Mouse (Mus musculus) macrophage (primary cell): ENCODE data around the gene Nectin2. TPM values are rescaled to one million over a fixed set of nuclear protein-coding genes. Genes with fewer than 3 reads are reported as not detected.
A peak's percentile ranks its signal among the peaks of the same experiment; 100 is the strongest.

Source experiments
- H3K27ac ChIP-seq: fragments of 350-480 bp; formaldehyde crosslinking; 2 replicates; pipeline ENCODE4 v1.9.0; 2021
- H3K36me3 ChIP-seq: fragments of 350-480 bp; formaldehyde crosslinking; 2 replicates; pipeline ENCODE4 v1.9.0; 2021; ENCODE audit errors: inconsistent target
- H3K4me3 ChIP-seq: fragments of 350-480 bp; formaldehyde crosslinking; 2 replicates; pipeline ENCODE4 v1.9.0; 2021; ENCODE audit errors: inconsistent target
- H3K79me2 ChIP-seq: fragments of 350-480 bp; formaldehyde crosslinking; 2 replicates; pipeline ENCODE4 v1.9.0; 2021; ENCODE audit errors: inconsistent target
- WGBS: methylation state at CpG from one replicate; pipeline ENCODE4 v1.1.7; 2026; ENCODE audit warnings: inconsistent platforms; ENCODE audit not compliant: missing documents; 5-methylcytosine and 5-hydroxymethylcytosine counted together
- polyA plus RNA-seq: library from polyadenylated mRNA; stranded (reverse); fragments of 250-400 nt; gene quantifications from 3 replicates; pipeline ENCODE4 v1.2.4, GENCODE M21; 2018; ENCODE audit warnings: inconsistent platforms

Nectin2 gene
- polyA plus RNA-seq, 1 experiment from 2014 or later = 5.9 TPM

GRCm38 (mm10) chr7:19741329-19742031, 8.8 kb downstream of the Nectin2 start:
- no peak overlapping the region for H3K4me3 ChIP-seq
- H3K27ac ChIP-seq = no peak overlapping the region
- H3K36me3 ChIP-seq = no peaks in the 10 kb centered on the region
- 64% methylated on average over 8 of the region's 8 CpGs for WGBS
- no peaks in the 10 kb centered on the region for H3K79me2 ChIP-seq

DNA sequence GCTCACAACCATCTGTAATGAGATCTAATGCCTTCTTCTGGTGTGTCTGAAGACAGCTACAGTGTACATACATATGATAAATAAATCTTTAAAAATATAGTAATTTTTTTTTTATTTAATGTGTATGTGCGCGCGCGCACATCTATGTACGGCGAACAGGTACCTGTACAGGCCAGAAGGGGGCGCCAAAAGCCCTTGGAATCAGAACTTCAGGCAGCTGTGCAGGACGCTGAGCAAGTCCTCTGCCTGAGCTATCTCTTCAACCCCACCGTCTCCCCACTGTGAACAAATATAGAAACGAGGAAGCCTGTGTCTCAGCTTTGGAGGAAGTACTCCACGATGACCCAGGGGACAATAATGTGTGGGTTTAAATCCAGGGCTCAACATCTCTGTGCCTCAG, 10.0 kb downstream of the Nectin2 start:
- 62% methylated on average over 11 of the region's 11 CpGs for whole genome bisulfite sequencing
- Histone ChIP-seq H3K36me3 (no peaks in the 10 kb centered on the region), H3K27ac (no peak overlapping the region), H3K4me3 (no peak overlapping the region), H3K79me2 (no peaks in the 10 kb centered on the region)

GRCm38 (mm10) chr7:19738771-19739170, 11.5 kb downstream of the Nectin2 start:
- Histone ChIP-seq H3K79me2 (no peaks in the 10 kb centered on the region), H3K36me3 (no peaks in the 10 kb centered on the region), H3K4me3 (no peak overlapping the region), H3K27ac (no peak overlapping the region)
- 94% methylated on average over 3 of the region's 3 CpGs for WGBS

DNA sequence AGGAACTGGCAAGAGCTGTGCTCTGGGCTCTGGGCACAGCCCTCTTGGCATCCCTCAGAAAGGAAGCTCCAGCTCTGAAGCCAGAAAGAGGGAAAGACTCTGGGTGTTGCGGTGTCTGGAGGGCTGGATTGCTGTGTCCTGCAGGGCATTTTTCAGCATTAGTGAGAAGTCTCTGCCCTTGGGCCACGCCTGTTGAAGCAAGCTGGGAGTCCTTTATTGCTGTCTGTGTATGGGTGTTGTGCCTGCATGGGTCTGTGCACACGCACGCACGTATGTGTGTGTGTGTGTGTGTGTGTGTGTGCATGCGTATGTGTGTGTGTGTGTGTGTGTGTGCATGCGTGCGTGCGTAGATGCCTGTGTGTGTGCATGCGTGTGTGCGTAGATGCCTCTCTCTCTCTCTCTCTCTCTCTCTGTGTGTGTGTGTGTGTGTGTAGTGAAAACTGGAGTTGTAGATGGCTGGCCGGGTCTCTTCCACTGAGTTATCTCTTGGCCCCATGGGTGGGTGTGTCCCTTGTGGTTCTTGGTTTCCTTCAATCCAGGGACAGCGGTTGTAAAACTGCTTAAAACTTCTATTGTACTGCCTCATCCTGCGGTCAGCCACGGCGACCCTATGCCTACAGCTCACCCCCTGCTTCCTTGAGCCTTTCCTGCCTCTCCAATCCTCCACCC, 13.8 kb downstream of the Nectin2 start:
- Histone ChIP-seq H3K27ac (no peak overlapping the region), H3K36me3 (no peaks in the 10 kb centered on the region), H3K79me2 (no peaks in the 10 kb centered on the region), H3K4me3 (no peak overlapping the region)
- WGBS = 40% methylated on average over 10 of the region's 16 CpGs

GRCm38 (mm10) chr7:19734178-19734666, 16.1 kb downstream of the Nectin2 start:
- 90% methylated on average over 10 of the region's 10 CpGs for WGBS
- Histone ChIP-seq H3K36me3 (no peaks in the 10 kb centered on the region), H3K79me2 (no peaks in the 10 kb centered on the region), H3K4me3 (no peak overlapping the region), H3K27ac (no peak overlapping the region)

- Histone ChIP-seq H3K27ac (no peak overlapping the region), H3K79me2 (no peaks in the 10 kb centered on the region), H3K4me3 (no peak overlapping the region), H3K36me3 (no peaks in the 10 kb centered on the region)
- WGBS = 90% methylated on average over 4 of the region's 4 CpGs
These were observed 23.7 kb downstream of the Nectin2 start for GRCm38 (mm10) chr7:19726541-19726940.

- Histone ChIP-seq H3K4me3 (no peak overlapping the region), H3K79me2 (no peaks in the 10 kb centered on the region), H3K27ac (no peak overlapping the region), H3K36me3 (no peaks in the 10 kb centered on the region)
- 96% methylated on average over 12 of the region's 12 CpGs for WGBS
These were observed 26.1 kb downstream of the Nectin2 start for GRCm38 (mm10) chr7:19724167-19724566.

DNA sequence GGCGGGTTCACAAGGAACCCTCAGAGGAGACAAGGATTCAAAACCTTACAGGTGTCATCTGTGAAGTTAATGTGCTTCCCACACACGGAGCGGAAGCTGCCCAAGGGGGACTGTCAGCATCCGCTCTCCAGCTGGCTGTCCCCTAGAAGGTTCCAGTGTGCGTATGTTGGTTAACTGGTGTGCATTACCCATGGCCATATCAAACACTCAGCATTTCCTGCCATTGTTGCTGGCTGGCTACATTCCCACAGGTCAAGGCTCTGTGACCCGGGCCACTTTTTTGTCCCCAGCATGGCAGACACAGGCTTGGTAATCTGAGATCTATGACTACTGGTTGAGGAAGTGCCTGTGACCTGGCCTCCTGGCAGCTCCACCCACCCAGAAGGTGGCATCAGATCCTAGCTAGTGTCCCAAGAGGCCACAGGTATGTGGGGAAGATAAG, 27.5 kb downstream of the Nectin2 start:
- no peak overlapping the region for H3K27ac ChIP-seq
- no peaks in the 10 kb centered on the region for H3K36me3 ChIP-seq
- no peak overlapping the region for H3K4me3 ChIP-seq
- no peaks in the 10 kb centered on the region for H3K79me2 ChIP-seq
- WGBS = 73% methylated on average over 6 of the region's 6 CpGs

DNA sequence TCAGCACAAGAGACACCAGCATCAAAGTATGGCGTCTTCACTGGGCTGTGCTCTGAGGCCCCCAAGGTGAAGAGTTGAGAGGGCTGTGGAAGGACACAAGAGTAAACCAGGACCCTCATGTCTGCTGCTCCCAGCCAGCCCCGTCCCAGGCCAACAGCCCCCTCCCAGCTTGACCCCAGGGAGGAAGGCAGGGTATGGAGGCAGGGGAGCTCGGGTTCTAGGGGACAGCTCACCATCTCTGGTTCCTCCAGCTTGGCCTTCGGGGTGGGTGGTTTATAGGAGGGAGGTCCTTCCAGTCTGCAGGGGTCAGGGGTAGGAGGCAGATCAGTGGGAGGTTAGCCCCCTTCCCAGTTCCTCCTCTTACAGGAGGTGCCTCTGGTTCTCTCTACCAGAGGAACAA, 31.1 kb downstream of the Nectin2 start:
- no peak overlapping the region for H3K4me3 ChIP-seq
- WGBS = 87% methylated on average over 4 of the region's 4 CpGs
- H3K36me3 ChIP-seq = no peaks in the 10 kb centered on the region
- no peak overlapping the region for H3K27ac ChIP-seq
- H3K79me2 ChIP-seq = peaks cover 6% of the 10 kb centered on the region

GRCm38 (mm10) chr7:19718297-19718952, 31.9 kb downstream of the Nectin2 start:
- H3K4me3 ChIP-seq = no peak overlapping the region
- WGBS = 84% methylated on average over 5 of the region's 5 CpGs
- H3K27ac ChIP-seq = no peak overlapping the region
- peaks cover 14% of the 10 kb centered on the region for H3K79me2 ChIP-seq
- H3K36me3 ChIP-seq = no peaks in the 10 kb centered on the region

DNA sequence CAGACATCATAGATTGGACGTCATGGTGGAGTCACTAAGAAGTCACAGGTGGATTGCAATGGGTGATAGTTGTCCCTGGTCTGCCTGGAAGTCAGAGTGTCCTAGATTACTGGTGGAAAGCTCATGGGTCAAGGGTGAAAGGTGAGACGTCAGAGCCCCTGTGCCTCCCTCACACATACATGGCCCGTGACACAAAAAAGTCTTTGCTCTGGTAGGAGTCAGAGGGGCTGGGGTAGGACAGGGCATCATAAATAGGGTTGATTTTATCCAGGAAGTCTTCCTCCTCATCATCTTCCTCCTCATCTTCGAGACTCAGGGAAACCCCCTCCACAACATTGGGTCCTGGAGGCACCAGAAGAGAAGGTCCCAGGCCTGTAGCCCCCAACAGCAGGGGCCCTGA, 32.9 kb downstream of the Nectin2 start:
- WGBS = 93% methylated on average over 4 of the region's 4 CpGs

GRCm38 (mm10) chr7:19716822-19717221, 33.5 kb downstream of the Nectin2 start:
- Histone ChIP-seq H3K27ac (peak overlapping the region; percentile 52; the same call in 1 of the 2 replicates), H3K79me2 (peaks cover 17% of the 10 kb centered on the region), H3K36me3 (peaks cover 5% of the 10 kb centered on the region; the same call in 1 of the 2 replicates), H3K4me3 (no peak overlapping the region; the same call in 1 of the 2 replicates)
- WGBS = 95% methylated on average over 2 of the region's 2 CpGs

More for the DNA sequence above, 32.9 kb downstream of the Nectin2 start:
- H3K79me2 ChIP-seq = peaks cover 17% of the 10 kb centered on the region
- H3K36me3 ChIP-seq = peaks cover under 1% of the 10 kb centered on the region; the same call in 1 of the 2 replicates
- no peak overlapping the region for H3K27ac ChIP-seq
- no peak overlapping the region for H3K4me3 ChIP-seq

GRCm38 (mm10) chr7:19716055-19716682, 34.1 kb downstream of the Nectin2 start:
- 3% methylated on average over 18 of the region's 18 CpGs for WGBS
- peak overlapping the region; percentile 42 for H3K4me3 ChIP-seq
- peaks cover 17% of the 10 kb centered on the region for H3K79me2 ChIP-seq
- H3K27ac ChIP-seq = peak overlapping the region; percentile 52
- H3K36me3 ChIP-seq = peaks cover 11% of the 10 kb centered on the region; the same call in 1 of the 2 replicates

- peak within 1 kb of the TSS; percentile 68 for H3K4me3 ChIP-seq
- peaks cover 16% of the 10 kb centered on the region; the same call in 1 of the 2 replicates for H3K36me3 ChIP-seq
- WGBS = under 1% methylated on average over 55 of the region's 59 CpGs
- peak within 1 kb of the TSS; percentile 52 for H3K27ac ChIP-seq
- H3K79me2 ChIP-seq = peaks cover 17% of the 10 kb centered on the region
These were observed 34.8 kb downstream of the Nectin2 start, which contains the start of gene Tomm40 for GRCm38 (mm10) chr7:19715239-19716054. Tomm40 (minus strand) TSS chr7:19715438.
